ENCODE assay signal across 26 mouse cellular contexts in genomic region chr19:8831262-8831661, GRCm38 (mm10). TPM values are rescaled to one million over a fixed set of nuclear protein-coding genes. Genes with fewer than 3 reads are reported as not detected.
DNase-seq lines count a peak whose midpoint lies in the region; ATAC-seq and TF ChIP-seq lines count a peak whose summit lies in the region.
"Had no signal": no experiment of that assay in that cellular context is flagged by ENCODE, and none has a peak within 500 bp of the region (broad histone marks: within the 10 kb centered on the region; RNA-seq: fewer than 3 reads in every experiment).

No protein-coding gene starts in this region.

- H3K4me2 ChIP-seq in forebrain, postnatal 0 days (ENCODE audit: low read depth) = no peak overlapping the region
- H3K4me2 ChIP-seq in forebrain, embryonic 11.5 days (ENCODE audit: low read depth, low read length, severe bottlenecking) = no peak overlapping the region
- no peak overlapping the region for H3K4me2 ChIP-seq in lung, postnatal 0 days (replicated peaks; ENCODE audit: low read depth, low read length)
- H3K4me2 ChIP-seq: forebrain, embryonic 12.5 days; liver, embryonic 12.5 days; neural tube, embryonic 13.5 days had no signal

- ATAC-seq in forebrain, postnatal 0 days = peak; percentile 66; the same call in 1 of the 2 replicates
- no peak for ATAC-seq in forebrain, embryonic 11.5 days (replicated peaks; ENCODE audit: low FRiP score)
- ATAC-seq in lung, postnatal 0 days = no peak
- ATAC-seq: inflammation-experienced regulatory T-cells, adult 6 months; liver, embryonic 12.5 days had no signal

- peaks cover 77% of the 10 kb centered on the region for H3K36me3 ChIP-seq in forebrain, postnatal 0 days (ENCODE audit: insufficient read depth)
- peaks cover 48% of the 10 kb centered on the region for H3K36me3 ChIP-seq in forebrain, embryonic 11.5 days (ENCODE audit: control insufficient read depth, insufficient read depth, low read length)
- peaks cover 57% of the 10 kb centered on the region for H3K36me3 ChIP-seq in lung, postnatal 0 days (ENCODE audit: insufficient read depth, low read length)

- peak; percentile 41 for TF ChIP-seq CTCF in forebrain, postnatal 0 days (IDR thresholded peaks at IDR 0.05; ENCODE audit: low read depth)
- peak; percentile 17; the same call in 1 of the 2 replicates for TF ChIP-seq CTCF in lung, postnatal 0 days (IDR thresholded peaks at IDR 0.05)

- no peak overlapping the region for H3K4me3 ChIP-seq in forebrain, postnatal 0 days (ENCODE audit: low read depth, low read length)
- H3K4me3 ChIP-seq in forebrain, embryonic 11.5 days (ENCODE audit: low read depth, low read length) = no peak overlapping the region
- H3K4me3 ChIP-seq in lung, postnatal 0 days (ENCODE audit: low read depth, low read length) = no peak overlapping the region
- H3K4me3 ChIP-seq: forebrain, embryonic 12.5 days; heart, embryonic 10.5 days; liver, embryonic 12.5 days; neural tube, embryonic 13.5 days had no signal

- H3K27ac ChIP-seq in forebrain, postnatal 0 days (ENCODE audit: low read depth, low read length) = no peak overlapping the region
- H3K27ac ChIP-seq in forebrain, embryonic 11.5 days (ENCODE audit: low read depth, low read length) = no peak overlapping the region
- H3K27ac ChIP-seq in lung, postnatal 0 days (ENCODE audit: low read length) = no peak overlapping the region
- H3K27ac ChIP-seq: forebrain, embryonic 12.5 days; heart, embryonic 10.5 days; liver, embryonic 12.5 days; neural tube, embryonic 13.5 days had no signal

- no peak overlapping the region for H3K9ac ChIP-seq in forebrain, postnatal 0 days
- no peak overlapping the region for H3K9ac ChIP-seq in forebrain, embryonic 11.5 days (ENCODE audit: low read length)
- H3K9ac ChIP-seq in lung, postnatal 0 days (replicated peaks; ENCODE audit: low read depth) = no peak overlapping the region
- H3K9ac ChIP-seq: forebrain, embryonic 12.5 days; liver, embryonic 12.5 days; neural tube, embryonic 13.5 days had no signal

- H3K27me3 ChIP-seq in forebrain, postnatal 0 days (ENCODE audit: insufficient read depth, low read length) = no peaks in the 10 kb centered on the region
- H3K27me3 ChIP-seq in forebrain, embryonic 11.5 days (ENCODE audit: control insufficient read depth, insufficient read depth, low read length) = no peaks in the 10 kb centered on the region
- H3K27me3 ChIP-seq in lung, postnatal 0 days (replicated peaks; ENCODE audit: insufficient read depth, low read length) = no peaks in the 10 kb centered on the region
- H3K27me3 ChIP-seq: CH12.LX; forebrain, embryonic 12.5 days; liver, embryonic 12.5 days; neural tube, embryonic 13.5 days had no signal

- TF ChIP-seq EP300 in lung, postnatal 0 days (IDR thresholded peaks at IDR 0.05) = no peak

- no peak for DNase-seq in forebrain, postnatal 0 days
- DNase-seq in forebrain, embryonic 11.5 days (ENCODE audit: low spot score) = no peak
- DNase-seq in lung, postnatal 0 days (ENCODE audit: low spot score) = no peak
- DNase-seq in lung, postnatal 14 days = no peak
- DNase-seq in R1 (ENCODE audit: low read depth, low spot score) = peak; percentile 63
- DNase-seq in retina, embryonic 14.5 days (ENCODE audit: low spot score) = peak; percentile 33
- no peak for DNase-seq in kidney, postnatal 25 days
- DNase-seq in spleen, postnatal 4 days (ENCODE audit: low spot score in 2 of 2) = no peak
- DNase-seq: adrenal gland, postnatal 10 days; heart, postnatal 10 days; kidney, adult 2 months; kidney, postnatal 10 days had no signal

- WGBS in forebrain, postnatal 0 days = 73% methylated on average over 11 of the region's 11 CpGs
- 85% methylated on average over 11 of the region's 11 CpGs for WGBS in forebrain, embryonic 11.5 days
- 82% methylated on average over 11 of the region's 11 CpGs for WGBS in lung, postnatal 0 days

- H3K9me3 ChIP-seq in forebrain, postnatal 0 days (ENCODE audit: low read length) = no peaks in the 10 kb centered on the region
- no peaks in the 10 kb centered on the region for H3K9me3 ChIP-seq in forebrain, embryonic 11.5 days (ENCODE audit: control insufficient read depth, low read length)
- H3K9me3 ChIP-seq in lung, postnatal 0 days (ENCODE audit: low read length) = no peaks in the 10 kb centered on the region
- H3K9me3 ChIP-seq: forebrain, embryonic 12.5 days; heart, embryonic 10.5 days; liver, embryonic 12.5 days; neural tube, embryonic 13.5 days had no signal

- H3K4me1 ChIP-seq in forebrain, postnatal 0 days (ENCODE audit: insufficient read depth) = no peaks in the 10 kb centered on the region
- H3K4me1 ChIP-seq in forebrain, embryonic 11.5 days (replicated peaks; ENCODE audit: control insufficient read depth, insufficient read depth, low read length) = no peaks in the 10 kb centered on the region
- H3K4me1 ChIP-seq in lung, postnatal 0 days (ENCODE audit: insufficient read depth, low read depth, low read length) = no peaks in the 10 kb centered on the region
- H3K4me1 ChIP-seq: forebrain, embryonic 12.5 days; heart, embryonic 10.5 days had no signal

RNA-seq across cellular contexts. Expression of gene AC129217.1, which starts 1.7 kb away (rescaled TPM):
- not detected in 2 replicates for total RNA-seq in forebrain, postnatal 0 days (2014; rRNA removed)
- not detected in 2 replicates for polyA plus RNA-seq in forebrain, postnatal 0 days (2015; fragmentation: Nextera tagmentation; extraction: Ambion mirVana)
- not detected in 2 replicates for polyA plus RNA-seq in forebrain, embryonic 11.5 days (2014; fragmentation: Nextera tagmentation; extraction: Ambion mirVana)
- polyA plus RNA-seq in lung, postnatal 0 days (2015; fragmentation: Nextera tagmentation; extraction: Ambion mirVana) = not detected in 2 replicates
- total RNA-seq: adrenal gland, postnatal 10 days; heart, postnatal 10 days; layer of hippocampus, adult 8-10 months; left cerebral cortex, adult 8-10 months had no signal
- polyA plus RNA-seq: forebrain, embryonic 12.5 days; heart, embryonic 10.5 days; hindbrain, embryonic 11.5 days; inflammation-experienced regulatory T-cells, adult 6 months; limb, embryonic 11.5 days; liver, embryonic 12.5 days; lung, embryonic 16.5 days; neural tube, embryonic 13.5 days; stomach, embryonic 16.5 days; thymus, postnatal 0 days had no signal

RNA-seq across cellular contexts. Expression of gene Bscl2, which starts 6.0 kb away (rescaled TPM):
- 81.5 and 91.5 TPM in 2 replicates for total RNA-seq in forebrain, postnatal 0 days (2014; rRNA removed)
- polyA plus RNA-seq in forebrain, postnatal 0 days (2015; fragmentation: Nextera tagmentation; extraction: Ambion mirVana) = 78.9 and 88.9 TPM in 2 replicates
- 55.0 and 56.3 TPM in 2 replicates for polyA plus RNA-seq in forebrain, embryonic 11.5 days (2014; fragmentation: Nextera tagmentation; extraction: Ambion mirVana)
- 66.3 and 66.8 TPM in 2 replicates for polyA plus RNA-seq in lung, postnatal 0 days (2015; fragmentation: Nextera tagmentation; extraction: Ambion mirVana)

RNA-seq across cellular contexts. Expression of gene Gng3, which starts 7.7 kb away (rescaled TPM):
- total RNA-seq in forebrain, postnatal 0 days (2014; rRNA removed) = 68.0 and 78.5 TPM in 2 replicates
- 594 and 622 TPM in 2 replicates for polyA plus RNA-seq in forebrain, postnatal 0 days (2015; fragmentation: Nextera tagmentation; extraction: Ambion mirVana)
- 83.4 and 92.6 TPM in 2 replicates for polyA plus RNA-seq in forebrain, embryonic 11.5 days (2014; fragmentation: Nextera tagmentation; extraction: Ambion mirVana)
- polyA plus RNA-seq in lung, postnatal 0 days (2015; fragmentation: Nextera tagmentation; extraction: Ambion mirVana) = 0.35 and 0.46 TPM in 2 replicates
- total RNA-seq: heart, postnatal 10 days; megakaryocyte, adult 5-6 weeks had no signal

RNA-seq across cellular contexts. Expression of gene Hnrnpul2, which starts 11.5 kb away (rescaled TPM):
- total RNA-seq in forebrain, postnatal 0 days (2014; rRNA removed) = 28.2 and 38.3 TPM in 2 replicates
- polyA plus RNA-seq in forebrain, postnatal 0 days (2015; fragmentation: Nextera tagmentation; extraction: Ambion mirVana) = 3.9 and 5.3 TPM in 2 replicates
- polyA plus RNA-seq in forebrain, embryonic 11.5 days (2014; fragmentation: Nextera tagmentation; extraction: Ambion mirVana) = 6.7 and 7.8 TPM in 2 replicates
- 4.3 and 5.3 TPM in 2 replicates for polyA plus RNA-seq in lung, postnatal 0 days (2015; fragmentation: Nextera tagmentation; extraction: Ambion mirVana)

RNA-seq across cellular contexts. Expression of gene Ttc9c, which starts 12.1 kb away (rescaled TPM):
- total RNA-seq in forebrain, postnatal 0 days (2014; rRNA removed) = 71.9 and 72.6 TPM in 2 replicates
- polyA plus RNA-seq in forebrain, postnatal 0 days (2015; fragmentation: Nextera tagmentation; extraction: Ambion mirVana) = 34.1 and 44.4 TPM in 2 replicates
- 75.7 and 80.8 TPM in 2 replicates for polyA plus RNA-seq in forebrain, embryonic 11.5 days (2014; fragmentation: Nextera tagmentation; extraction: Ambion mirVana)
- 21.4 and 22.8 TPM in 2 replicates for polyA plus RNA-seq in lung, postnatal 0 days (2015; fragmentation: Nextera tagmentation; extraction: Ambion mirVana)

Comparison
In these comparisons a context has a peak if more than half of its experiments do, and no peak if none do; other contexts are left out.
1. DNase-seq: peak in R1 (single experiment) and retina, embryonic 14.5 days (single experiment); none in forebrain, postnatal 0 days (single experiment), forebrain, embryonic 11.5 days (single experiment), lung, postnatal 0 days (single experiment), lung, postnatal 14 days (single experiment), kidney, postnatal 25 days (0 of 2) and spleen, postnatal 4 days (0 of 2).
2. RNA of gene Gng3, which starts 7.7 kb away (polyA plus RNA-seq): 594 to 622 TPM in forebrain, postnatal 0 days and 83.4 to 92.6 TPM in forebrain, embryonic 11.5 days; 0.35 to 0.46 TPM in lung, postnatal 0 days; every median in the first group is over 10 times any median in the second.